ENCODE assay signal across 25 mouse cellular contexts in genomic region chr14:10567771-10568170, GRCm38 (mm10).
"Had no signal": no experiment of that assay in that cellular context is flagged by ENCODE, and none has a peak within 500 bp of the region (broad histone marks: within the 10 kb centered on the region; RNA-seq: fewer than 3 reads in every experiment).

No protein-coding gene starts in this region.

- H3K27ac ChIP-seq: gastrocnemius, adult 2 months; heart, embryonic 10.5 days; hindbrain, embryonic 10.5 days; hindbrain, embryonic 13.5 days; hindbrain, embryonic 15.5 days; hindbrain, postnatal 0 days; kidney, embryonic 15.5 days; kidney, postnatal 0 days; left cerebral cortex, adult 2 months; limb, embryonic 10.5 days; limb, embryonic 12.5 days; liver, embryonic 13.5 days; liver, embryonic 15.5 days had no signal

- H3K9ac ChIP-seq: heart, embryonic 12.5 days; hindbrain, embryonic 13.5 days; hindbrain, embryonic 15.5 days; kidney, embryonic 15.5 days; limb, embryonic 12.5 days; liver, embryonic 13.5 days; liver, embryonic 15.5 days had no signal

- H3K27me3 ChIP-seq: heart, embryonic 12.5 days; hindbrain, embryonic 13.5 days; hindbrain, embryonic 15.5 days; kidney, embryonic 15.5 days; limb, embryonic 12.5 days; liver, embryonic 13.5 days; liver, embryonic 15.5 days had no signal

- ATAC-seq: hindbrain, postnatal 0 days had no signal

- DNase-seq: gastrocnemius, adult 2 months; gastrocnemius, postnatal 10 days; gastrocnemius, postnatal 25 days; heart, adult 18-20 months; heart, postnatal 10 days; heart, postnatal 4 days; kidney, adult 18-20 months; kidney, adult 9 months; kidney, postnatal 14 days; kidney, postnatal 36 days; liver; liver, embryonic 13.5 days had no signal

- H3K4me1 ChIP-seq: heart, embryonic 10.5 days; heart, embryonic 12.5 days; hindbrain, embryonic 10.5 days; hindbrain, embryonic 13.5 days; hindbrain, embryonic 15.5 days; kidney, embryonic 15.5 days; limb, embryonic 10.5 days; limb, embryonic 12.5 days; liver, embryonic 13.5 days; liver, embryonic 15.5 days had no signal

- H3K9me3 ChIP-seq: heart, embryonic 10.5 days; hindbrain, embryonic 10.5 days; hindbrain, embryonic 13.5 days; hindbrain, embryonic 15.5 days; kidney, embryonic 15.5 days; limb, embryonic 10.5 days; limb, embryonic 12.5 days; liver, embryonic 13.5 days; liver, embryonic 15.5 days had no signal

- H3K36me3 ChIP-seq: heart, embryonic 10.5 days; heart, embryonic 12.5 days; hindbrain, embryonic 10.5 days; hindbrain, embryonic 13.5 days; hindbrain, embryonic 15.5 days; kidney, embryonic 15.5 days; limb, embryonic 10.5 days; limb, embryonic 12.5 days; liver, embryonic 13.5 days; liver, embryonic 15.5 days had no signal

- H3K4me2 ChIP-seq: heart, embryonic 12.5 days; hindbrain, embryonic 13.5 days; hindbrain, embryonic 15.5 days; kidney, embryonic 15.5 days; limb, embryonic 12.5 days; liver, embryonic 11.5 days; liver, embryonic 13.5 days; liver, embryonic 15.5 days had no signal

- H3K4me3 ChIP-seq: gastrocnemius, adult 2 months; heart, embryonic 10.5 days; heart, embryonic 12.5 days; hindbrain, embryonic 10.5 days; hindbrain, embryonic 13.5 days; hindbrain, embryonic 15.5 days; kidney, embryonic 15.5 days; left cerebral cortex, adult 2 months; limb, embryonic 10.5 days; limb, embryonic 12.5 days; liver, embryonic 13.5 days; liver, embryonic 15.5 days had no signal
